Mouse (Mus musculus) liver, postnatal 0 days (tissue): ENCODE measurements around the gene Igfbp3.

ENCODE experiments used
- CTCF ChIP-seq: sonication (generic); IDR thresholded peaks from 2 replicates; pipeline ENCODE4 v1.5.1; 2016; ENCODE audit warnings: antibody characterized with exemption, low read depth
- EP300 ChIP-seq: IDR thresholded peaks from 2 replicates; pipeline ENCODE4 v1.6.1; 2016; ENCODE audit warnings: antibody characterized with exemption, low read depth, mild to moderate bottlenecking

GRCm38 (mm10) chr11:7231958-7232357 is 18.2 kb upstream of the Igfbp3 start:
- TF ChIP-seq CTCF (no peak), EP300 (no peak)
